Mouse (Mus musculus) midbrain, embryonic 13.5 days (tissue): ENCODE data around the gene Wdr60. TPM values are rescaled to one million over a fixed set of nuclear protein-coding genes. Genes with fewer than 3 reads are reported as not detected.

Experiments
- ATAC-seq: fragments of 200-750 bp; cut with Nextera tagmentation; 2 replicates; pipeline ENCODE4 v1.8.0; 2017; ENCODE audit warnings: mild to moderate bottlenecking, moderate TSS enrichment, moderate library complexity
- H3K27ac ChIP-seq: fragments of 300-500 bp; sonication (generic); 2 replicates; pipeline ENCODE4 v1.5.1; 2015; ENCODE audit warnings: inconsistent platforms, mild to moderate bottlenecking, moderate library complexity
- H3K27me3 ChIP-seq: fragments of 300-500 bp; sonication (generic); 2 replicates; pipeline ENCODE4 v1.6.1; 2015; ENCODE audit warnings: mild to moderate bottlenecking, inconsistent platforms
- H3K36me3 ChIP-seq: fragments of 300-500 bp; sonication (generic); 2 replicates; pipeline ENCODE4 v1.6.1; 2015; ENCODE audit warnings: mild to moderate bottlenecking, inconsistent platforms
- H3K4me1 ChIP-seq: fragments of 300-500 bp; sonication (generic); replicated peaks from 2 replicates; pipeline ENCODE4 v1.6.1; 2015; ENCODE audit warnings: inconsistent platforms
- H3K4me2 ChIP-seq: fragments of 300-500 bp; sonication (generic); replicated peaks from 2 replicates; pipeline ENCODE4 v1.6.1; 2015; ENCODE audit warnings: moderate library complexity, mild to moderate bottlenecking, inconsistent platforms
- H3K4me3 ChIP-seq: fragments of 300-500 bp; sonication (generic); replicated peaks from 2 replicates; pipeline ENCODE4 v1.5.1; 2015; ENCODE audit warnings: mild to moderate bottlenecking, inconsistent platforms
- H3K9ac ChIP-seq: fragments of 300-500 bp; sonication (generic); replicated peaks from 2 replicates; pipeline ENCODE4 v1.6.1; 2015; ENCODE audit warnings: mild to moderate bottlenecking, inconsistent platforms
- H3K9me3 ChIP-seq: fragments of 300-500 bp; sonication (generic); 2 replicates; pipeline ENCODE4 v1.6.1; 2016; ENCODE audit warnings: mild to moderate bottlenecking, inconsistent platforms
- WGBS: fragments of 180-500 bp; shearing (Covaris S2); methylation state at CpG from one replicate; pipeline ENCODE4 v1.1.7; 2015; 5-methylcytosine and 5-hydroxymethylcytosine counted together
- polyA plus RNA-seq: library from polyadenylated mRNA; unstranded; fragments of >200 nt; fragmentation: Nextera tagmentation; extraction: Ambion mirVana; gene quantifications from 2 replicates; pipeline ENCODE4 v1.2.1, GENCODE M21; 2015

The Wdr60 gene
- polyA plus RNA-seq = 19.6 and 20.5 TPM in 2 replicates

GRCm38 (mm10) chr12:116262555-116263341 lies at the start of gene Wdr60:
TSS of gene Wdr60 (minus strand) at chr12:116263022.
- peak within 1 kb of the TSS; percentile 72 for H3K4me2 ChIP-seq
- H3K36me3 ChIP-seq = no peaks in the 10 kb centered on the region
- H3K9me3 ChIP-seq = no peaks in the 10 kb centered on the region
- WGBS = 4% methylated on average over 47 of the region's 47 CpGs
- H3K9ac ChIP-seq = peak within 1 kb of the TSS; percentile 84
- H3K4me1 ChIP-seq = peaks cover 12% of the 10 kb centered on the region
- ATAC-seq = peak; percentile 98
- 0 out of 2 replicates have a peak, but pooled peaks cover 4% of the 10 kb centered on the region for H3K27me3 ChIP-seq
- H3K4me3 ChIP-seq = peak within 1 kb of the TSS; percentile 70
- H3K27ac ChIP-seq = peak within 1 kb of the TSS; percentile 77

- H3K4me2 ChIP-seq = no peak overlapping the region
- no peaks in the 10 kb centered on the region for H3K36me3 ChIP-seq
- H3K9me3 ChIP-seq = no peaks in the 10 kb centered on the region
- no peak overlapping the region for H3K9ac ChIP-seq
- no peaks in the 10 kb centered on the region for H3K27me3 ChIP-seq
- H3K4me3 ChIP-seq = no peak overlapping the region
- no peak overlapping the region for H3K27ac ChIP-seq
- WGBS = 95% methylated on average over 2 of the region's 2 CpGs
- ATAC-seq = no peak
- no peaks in the 10 kb centered on the region for H3K4me1 ChIP-seq
Observed at GRCm38 (mm10) chr12:116308612-116309011, 45.8 kb upstream of the Wdr60 start.

GRCm38 (mm10) chr12:116307870-116308269 lies 45.0 kb upstream of the Wdr60 start:
- Histone ChIP-seq H3K4me3 (no peak overlapping the region), H3K27me3 (no peaks in the 10 kb centered on the region), H3K36me3 (no peaks in the 10 kb centered on the region), H3K9me3 (no peaks in the 10 kb centered on the region), H3K4me2 (no peak overlapping the region), H3K27ac (no peak overlapping the region), H3K9ac (no peak overlapping the region), H3K4me1 (no peaks in the 10 kb centered on the region)
- WGBS = 96% methylated on average over 3 of the region's 3 CpGs
- no peak for ATAC-seq

- no peaks in the 10 kb centered on the region for H3K36me3 ChIP-seq
Observed at GRCm38 (mm10) chr12:116306042-116306441, 43.2 kb upstream of the Wdr60 start.

GRCm38 (mm10) chr12:116302181-116302580 lies 39.4 kb upstream of the Wdr60 start:
- Histone ChIP-seq H3K4me3 (no peak overlapping the region), H3K9ac (no peak overlapping the region), H3K4me2 (no peak overlapping the region), H3K4me1 (no peaks in the 10 kb centered on the region), H3K9me3 (0 out of 2 replicates have a peak, but pooled peaks cover 3% of the 10 kb centered on the region), H3K36me3 (0 out of 2 replicates have a peak, but pooled peaks cover 3% of the 10 kb centered on the region), H3K27ac (no peak overlapping the region), H3K27me3 (no peaks in the 10 kb centered on the region)
- ATAC-seq = no peak

More at GRCm38 (mm10) chr12:116306042-116306441, 43.2 kb upstream of the Wdr60 start:
- Histone ChIP-seq H3K4me1 (no peaks in the 10 kb centered on the region), H3K4me3 (no peak overlapping the region), H3K9me3 (no peaks in the 10 kb centered on the region), H3K9ac (no peak overlapping the region), H3K27me3 (no peaks in the 10 kb centered on the region), H3K27ac (no peak overlapping the region), H3K4me2 (no peak overlapping the region)
- WGBS = 65% methylated on average over 1 of the region's 1 CpGs
- no peak for ATAC-seq

- H3K4me1 ChIP-seq = no peaks in the 10 kb centered on the region
- no peak for ATAC-seq
- no peak overlapping the region for H3K9ac ChIP-seq
- 92% methylated on average over 2 of the region's 2 CpGs for WGBS
- H3K27me3 ChIP-seq = no peaks in the 10 kb centered on the region
- 0 out of 2 replicates have a peak, but pooled peaks cover 3% of the 10 kb centered on the region for H3K36me3 ChIP-seq
- no peak overlapping the region for H3K4me3 ChIP-seq
- H3K4me2 ChIP-seq = no peak overlapping the region
- no peak overlapping the region for H3K27ac ChIP-seq
- H3K9me3 ChIP-seq = 0 out of 2 replicates have a peak, but pooled peaks cover 3% of the 10 kb centered on the region
Observed at GRCm38 (mm10) chr12:116299906-116300305, 37.1 kb upstream of the Wdr60 start.

- no peaks in the 10 kb centered on the region for H3K9me3 ChIP-seq
- H3K27me3 ChIP-seq = no peaks in the 10 kb centered on the region
- no peaks in the 10 kb centered on the region for H3K4me1 ChIP-seq
- H3K36me3 ChIP-seq = no peaks in the 10 kb centered on the region
- H3K27ac ChIP-seq = no peak overlapping the region
- H3K4me3 ChIP-seq = no peak overlapping the region
- 91% methylated on average over 4 of the region's 4 CpGs for WGBS
- H3K4me2 ChIP-seq = no peak overlapping the region
- ATAC-seq = no peak
- H3K9ac ChIP-seq = no peak overlapping the region
Observed at GRCm38 (mm10) chr12:116293599-116294292, 30.9 kb upstream of the Wdr60 start.

GRCm38 (mm10) chr12:116293185-116293584 lies 30.4 kb upstream of the Wdr60 start:
- H3K27me3 ChIP-seq = no peaks in the 10 kb centered on the region
- H3K9me3 ChIP-seq = no peaks in the 10 kb centered on the region
- no peak overlapping the region for H3K4me2 ChIP-seq
- no peaks in the 10 kb centered on the region for H3K4me1 ChIP-seq
- no peak overlapping the region for H3K9ac ChIP-seq
- no peak overlapping the region for H3K4me3 ChIP-seq
- ATAC-seq = no peak
- no peak overlapping the region for H3K27ac ChIP-seq
- 87% methylated on average over 2 of the region's 2 CpGs for WGBS
- no peaks in the 10 kb centered on the region for H3K36me3 ChIP-seq

- ATAC-seq = no peak
Observed at GRCm38 (mm10) chr12:116283511-116283910, 20.7 kb upstream of the Wdr60 start.

GRCm38 (mm10) chr12:116282856-116283255 lies 20.0 kb upstream of the Wdr60 start:
- no peaks in the 10 kb centered on the region for H3K36me3 ChIP-seq
- H3K27ac ChIP-seq = no peak overlapping the region
- no peak for ATAC-seq
- H3K27me3 ChIP-seq = no peaks in the 10 kb centered on the region
- 92% methylated on average over 2 of the region's 2 CpGs for WGBS
- no peak overlapping the region for H3K9ac ChIP-seq
- no peaks in the 10 kb centered on the region for H3K9me3 ChIP-seq
- no peak overlapping the region for H3K4me3 ChIP-seq
- no peak overlapping the region for H3K4me2 ChIP-seq
- H3K4me1 ChIP-seq = peaks cover 21% of the 10 kb centered on the region

More at GRCm38 (mm10) chr12:116283511-116283910, 20.7 kb upstream of the Wdr60 start:
- no peak overlapping the region for H3K27ac ChIP-seq
- 94% methylated on average over 2 of the region's 2 CpGs for WGBS
- no peaks in the 10 kb centered on the region for H3K27me3 ChIP-seq
- no peak overlapping the region for H3K9ac ChIP-seq
- H3K4me3 ChIP-seq = no peak overlapping the region
- no peaks in the 10 kb centered on the region for H3K9me3 ChIP-seq
- no peak overlapping the region for H3K4me2 ChIP-seq
- peaks cover 21% of the 10 kb centered on the region for H3K4me1 ChIP-seq
- no peaks in the 10 kb centered on the region for H3K36me3 ChIP-seq

- peak; percentile 3; the same call in 1 of the 2 replicates for ATAC-seq
- peak overlapping the region; percentile 99 for H3K4me2 ChIP-seq
- H3K9me3 ChIP-seq = no peaks in the 10 kb centered on the region
- under 1% methylated on average over 55 of the region's 55 CpGs for WGBS
- H3K36me3 ChIP-seq = no peaks in the 10 kb centered on the region
- peaks cover 21% of the 10 kb centered on the region for H3K4me1 ChIP-seq
- H3K9ac ChIP-seq = peak overlapping the region; percentile 89
- H3K27me3 ChIP-seq = no peaks in the 10 kb centered on the region
- H3K4me3 ChIP-seq = peak overlapping the region; percentile 82
- H3K27ac ChIP-seq = peak overlapping the region; percentile 97
Observed at GRCm38 (mm10) chr12:116281427-116282281, 18.8 kb upstream of the Wdr60 start.
